Mouse (Mus musculus): ENCODE data around the gene Gm10130. TPM values are rescaled to one million over a fixed set of nuclear protein-coding genes. Genes with fewer than 3 reads are reported as not detected.
"Not testable (repeated sequence)": the region's sequence is repeated elsewhere in the genome, so short reads cannot be mapped to it uniquely, and the experiment has no call there.

Gm10130 gene
- polyA plus RNA-seq, 1 experiment, result not detected

- no peaks in the 10 kb centered on the region for H3K4me1 ChIP-seq
- H3K36me3 ChIP-seq (replicated peaks; ENCODE audit: low read length), result no peaks in the 10 kb centered on the region
- no peaks in the 10 kb centered on the region for H3K27me3 ChIP-seq (replicated peaks)
- TF ChIP-seq GATA1 (IDR thresholded peaks at IDR 0.05; ENCODE audit: borderline replicate concordance, low read length) (no peak), FLI1 (IDR thresholded peaks at IDR 0.05; ENCODE audit: low read length) (no peak)
- peaks cover 15% of the 10 kb centered on the region; the same call in 1 of the 2 replicates for H3K9me3 ChIP-seq
- no peak overlapping the region for H3K4me3 ChIP-seq (replicated peaks)
Measured at GRCm38 (mm10) chr2:150390198-150390597, 66.7 kb downstream of the Gm10130 start.

- H3K9me3 ChIP-seq, result peaks cover 14% of the 10 kb centered on the region
- not testable (repeated sequence) for H3K27me3 ChIP-seq (replicated peaks); H3K36me3 ChIP-seq (replicated peaks; ENCODE audit: low read length); H3K4me3 ChIP-seq (replicated peaks); H3K4me1 ChIP-seq
Measured at GRCm38 (mm10) chr2:150412146-150412545, 88.6 kb downstream of the Gm10130 start.

Other genes with a start within 250 kb of the Gm10130 start
- gene Zfp120, start 187.0 kb upstream of the Gm10130 start, polyA plus RNA-seq (2012; ENCODE audit: insufficient read depth, low replicate concordance), result 0.32 and 5.5 TPM in 2 replicates
- gene Gm10770, start 144.0 kb upstream of the Gm10130 start, polyA plus RNA-seq (2012; ENCODE audit: insufficient read depth, low replicate concordance), result not detected in 2 replicates
- not detected in 2 replicates for gene Gm14139, start 141.9 kb upstream of the Gm10130 start, polyA plus RNA-seq (2012; ENCODE audit: insufficient read depth, low replicate concordance)
- gene Zfp937, start 105.6 kb upstream of the Gm10130 start, polyA plus RNA-seq (2012; ENCODE audit: insufficient read depth, low replicate concordance), result not detected in 2 replicates
- not detected in 2 replicates for gene Gm21994, start 68.1 kb upstream of the Gm10130 start, polyA plus RNA-seq (2012; ENCODE audit: insufficient read depth, low replicate concordance)
- not detected in 2 replicates for gene Gm14124, start 66.2 kb upstream of the Gm10130 start, polyA plus RNA-seq (2012; ENCODE audit: insufficient read depth, low replicate concordance)
- not detected in 2 replicates for gene 3300002I08Rik, start 39.1 kb downstream of the Gm10130 start, polyA plus RNA-seq (2012; ENCODE audit: insufficient read depth, low replicate concordance)
- gene Zfp442, start 127.8 kb downstream of the Gm10130 start, polyA plus RNA-seq (2012; ENCODE audit: insufficient read depth, low replicate concordance), result 0.09 TPM in 1 of 2 replicates, not detected in the other
- gene Zfp345, start 161.4 kb downstream of the Gm10130 start, polyA plus RNA-seq (2012; ENCODE audit: insufficient read depth, low replicate concordance), result not detected in 2 replicates
- 4.4 and 13.6 TPM in 2 replicates for gene Cst7, start 246.7 kb downstream of the Gm10130 start, polyA plus RNA-seq (2012; ENCODE audit: insufficient read depth, low replicate concordance)